Mouse (Mus musculus) midbrain, embryonic 10.5 days (tissue): ENCODE results near the gene Spout1. TPM values are rescaled to one million over a fixed set of nuclear protein-coding genes. Genes with fewer than 3 reads are reported as not detected.

Experiments used
- polyA plus RNA-seq: library from polyadenylated mRNA; unstranded; fragments of >200 nt; fragmentation: Nextera tagmentation; extraction: Ambion mirVana; gene quantifications from 2 replicates; pipeline ENCODE4 v1.2.1, GENCODE M21; 2016

Spout1 gene
- polyA plus RNA-seq, 1 experiment from 2014 or later = 89.0 TPM

Other genes starting within 250 kb of the Spout1 start
- gene Gle1, start 243.0 kb downstream of the Spout1 start, polyA plus RNA-seq = 70.2 and 70.4 TPM in 2 replicates
- gene Sptan1, start 212.9 kb downstream of the Spout1 start, polyA plus RNA-seq = 91.7 and 116 TPM in 2 replicates
- gene Wdr34, start 129.6 kb downstream of the Spout1 start, polyA plus RNA-seq = 26.6 and 30.5 TPM in 2 replicates
- 777 and 858 TPM in 2 replicates for gene Set, start 121.1 kb downstream of the Spout1 start, polyA plus RNA-seq
- 12.1 and 13.5 TPM in 2 replicates for gene Pkn3, start 100.8 kb downstream of the Spout1 start, polyA plus RNA-seq
- gene Zdhhc12, start 84.8 kb downstream of the Spout1 start, polyA plus RNA-seq = 36.8 and 41.9 TPM in 2 replicates
- gene Zer1, start 53.9 kb downstream of the Spout1 start, polyA plus RNA-seq = 6.0 and 8.3 TPM in 2 replicates
- gene Tbc1d13, start 44.7 kb downstream of the Spout1 start, polyA plus RNA-seq = 6.0 and 6.3 TPM in 2 replicates
- gene Endog, start 7.0 kb downstream of the Spout1 start, polyA plus RNA-seq = 16.9 and 18.6 TPM in 2 replicates
- 8.3 and 10.6 TPM in 2 replicates for gene Kyat1, start 27.4 kb upstream of the Spout1 start, polyA plus RNA-seq
- gene Lrrc8a, start 59.3 kb upstream of the Spout1 start, polyA plus RNA-seq = 40.8 and 43.7 TPM in 2 replicates
- 0.10 TPM in 2 replicates for gene Gm28035, start 62.1 kb upstream of the Spout1 start, polyA plus RNA-seq
- 2.7 and 4.7 TPM in 2 replicates for gene Phyhd1, start 87.7 kb upstream of the Spout1 start, polyA plus RNA-seq
- not detected in 2 replicates for gene Gm28038, start 102.6 kb upstream of the Spout1 start, polyA plus RNA-seq
- 27.3 and 29.4 TPM in 2 replicates for gene Dolk, start 107.9 kb upstream of the Spout1 start, polyA plus RNA-seq
- gene Nup188, start 107.9 kb upstream of the Spout1 start, polyA plus RNA-seq = 55.4 and 57.7 TPM in 2 replicates
- 70.7 and 84.7 TPM in 2 replicates for gene Sh3glb2, start 180.9 kb upstream of the Spout1 start, polyA plus RNA-seq
- gene Miga2, start 185.8 kb upstream of the Spout1 start, polyA plus RNA-seq = 27.8 and 29.6 TPM in 2 replicates
- gene Dolpp1, start 213.8 kb upstream of the Spout1 start, polyA plus RNA-seq = 53.2 and 62.7 TPM in 2 replicates
- gene Crat, start 237.4 kb upstream of the Spout1 start, polyA plus RNA-seq = 22.5 and 23.7 TPM in 2 replicates
- 151 and 152 TPM in 2 replicates for gene Ptpa, start 237.6 kb upstream of the Spout1 start, polyA plus RNA-seq